Mouse (Mus musculus) heart, adult 2 months (tissue): ENCODE measurements at regions not wholly inside any gene's neighbourhood (a gene's known extent, or its start where the extent isn't known, plus 50 kb on each side); places are given as distances from the start of the nearest gene placed in this dataset.

Experiments used
- DNase-seq, 2 experiments: peaks; one replicate each; pipeline ENCODE4 v3.0.0; 2021
- H3K27ac ChIP-seq: fragments of 200-600 bp; 2 replicates; pipeline ENCODE4 v1.8.1; 2022
- H3K27me3 ChIP-seq: fragments of 200-500 bp; 2 replicates; pipeline ENCODE4 v1.6.1; 2012; ENCODE audit warnings: mild to moderate bottlenecking, low read length, inconsistent platforms, mixed read lengths; ENCODE audit not compliant: control insufficient read depth, insufficient read depth
- H3K36me3 ChIP-seq: fragments of 200-500 bp; 2 replicates; pipeline ENCODE4 v1.6.1; 2012; ENCODE audit warnings: low read length, inconsistent platforms; ENCODE audit not compliant: control insufficient read depth, insufficient read depth
- H3K4me1 ChIP-seq: fragments of 200-500 bp; 2 replicates; pipeline ENCODE4 v1.6.1; 2011; ENCODE audit warnings: low read length; ENCODE audit not compliant: control insufficient read depth, insufficient read depth
- H3K4me3 ChIP-seq: fragments of 200-600 bp; 2 replicates; pipeline ENCODE4 v1.8.1; 2022
- H3K79me2 ChIP-seq: fragments of 200-500 bp; replicated peaks from 2 replicates; pipeline ENCODE4 v1.6.1; 2012; ENCODE audit warnings: mild to moderate bottlenecking, inconsistent platforms, low read length, moderate library complexity, mixed read lengths; ENCODE audit not compliant: control insufficient read depth, insufficient read depth
- H3K9ac ChIP-seq: fragments of 200-500 bp; 2 replicates; pipeline ENCODE4 v1.6.1; 2012; ENCODE audit warnings: low read depth, mild to moderate bottlenecking, control low read depth, inconsistent platforms, low read length, mixed read lengths
- CTCF ChIP-seq: fragments of 200-600 bp; IDR thresholded peaks from 2 replicates; pipeline ENCODE4 v1.8.1; 2022; ENCODE audit warnings: antibody characterized with exemption, mild to moderate bottlenecking, moderate library complexity
- EP300 ChIP-seq: fragments of 200-500 bp; IDR thresholded peaks from 2 replicates; pipeline ENCODE4 v1.6.1; 2011; ENCODE audit warnings: low read depth, low read length, control low read depth; ENCODE audit not compliant: insufficient read depth
- POLR2A ChIP-seq: fragments of 200-500 bp; IDR thresholded peaks from 2 replicates; pipeline ENCODE4 v1.6.1; 2011; ENCODE audit warnings: mild to moderate bottlenecking, low read depth, low read length, control low read depth; ENCODE audit not compliant: insufficient read depth
- WGBS: fragments of 180-500 bp; shearing (Covaris S2); methylation state at CpG from one replicate; pipeline ENCODE4 v1.1.7; 2018; 5-methylcytosine and 5-hydroxymethylcytosine counted together
- intact Hi-C: fragments of 180-260 bp; cut with DNase I; formaldehyde crosslinking; loops from one replicate; pipeline ENCODE4 v1.15.1; 2025

GRCm38 (mm10) chr12:56404833-56405232, 59.1 kb upstream of the Mbip start:
- DNase-seq = peak; percentile 4 to 29
- TF ChIP-seq EP300 = no peak
- TF ChIP-seq CTCF = peak; percentile 68
- H3K36me3 ChIP-seq = no peaks in the 10 kb centered on the region
- WGBS = 23% methylated on average over 4 of the region's 4 CpGs
- intact Hi-C loops = loop anchor here (5.0 kb wide), 1 partner anchor 348 kb away; no protein-coding TSS in a partner anchor
- no peaks in the 10 kb centered on the region for H3K27me3 ChIP-seq
- no peak overlapping the region for H3K4me3 ChIP-seq
- no peak overlapping the region for H3K9ac ChIP-seq
- H3K4me1 ChIP-seq = no peaks in the 10 kb centered on the region
- H3K27ac ChIP-seq = no peak overlapping the region
- no peaks in the 10 kb centered on the region for H3K79me2 ChIP-seq

GRCm38 (mm10) chr12:56404262-56404661, 58.6 kb upstream of the Mbip start:
- Histone ChIP-seq H3K36me3 (no peaks in the 10 kb centered on the region), H3K79me2 (no peaks in the 10 kb centered on the region), H3K27me3 (no peaks in the 10 kb centered on the region), H3K9ac (no peak overlapping the region), H3K27ac (no peak overlapping the region), H3K4me3 (no peak overlapping the region), H3K4me1 (no peaks in the 10 kb centered on the region)
- DNase-seq = no peak
- intact Hi-C loops = no loop called here
- WGBS = 89% methylated on average over 2 of the region's 2 CpGs
- no peak for TF ChIP-seq POLR2A
- no peak for TF ChIP-seq EP300
- no peak for TF ChIP-seq CTCF

GRCm38 (mm10) chr12:56403626-56404025, 57.9 kb upstream of the Mbip start:
- TF ChIP-seq POLR2A = no peak
- no peak for TF ChIP-seq CTCF
- no peak for TF ChIP-seq EP300
- intact Hi-C loops = no loop called here
- Histone ChIP-seq H3K27me3 (no peaks in the 10 kb centered on the region), H3K9ac (no peak overlapping the region), H3K36me3 (no peaks in the 10 kb centered on the region), H3K4me3 (no peak overlapping the region), H3K4me1 (no peaks in the 10 kb centered on the region), H3K27ac (no peak overlapping the region), H3K79me2 (no peaks in the 10 kb centered on the region)
- 50% methylated on average over 6 of the region's 6 CpGs for WGBS
- DNase-seq = no peak

- Histone ChIP-seq H3K4me1 (no peaks in the 10 kb centered on the region), H3K27me3 (no peaks in the 10 kb centered on the region), H3K9ac (no peak overlapping the region), H3K36me3 (no peaks in the 10 kb centered on the region), H3K27ac (no peak overlapping the region), H3K4me3 (no peak overlapping the region), H3K79me2 (no peaks in the 10 kb centered on the region)
- intact Hi-C loops = no loop called here
- DNase-seq = no peak
- TF ChIP-seq POLR2A (no peak), CTCF (no peak), EP300 (no peak)
- 80% methylated on average over 6 of the region's 6 CpGs for WGBS
These were observed 57.1 kb upstream of the Mbip start for GRCm38 (mm10) chr12:56402844-56403243.

GRCm38 (mm10) chr12:56402137-56402536, 56.4 kb upstream of the Mbip start:
- no peak overlapping the region for H3K9ac ChIP-seq
- no peaks in the 10 kb centered on the region for H3K79me2 ChIP-seq
- H3K4me1 ChIP-seq = no peaks in the 10 kb centered on the region
- no peak overlapping the region for H3K4me3 ChIP-seq
- TF ChIP-seq CTCF (no peak), POLR2A (no peak), EP300 (no peak)
- no peak overlapping the region for H3K27ac ChIP-seq
- intact Hi-C loops = no loop called here
- H3K27me3 ChIP-seq = no peaks in the 10 kb centered on the region
- WGBS = 82% methylated on average over 7 of the region's 7 CpGs
- no peak for DNase-seq
- no peaks in the 10 kb centered on the region for H3K36me3 ChIP-seq
